Mouse (Mus musculus): ENCODE measurements at regions not wholly inside any gene's neighbourhood (a gene's known extent, or its start where the extent isn't known, plus 50 kb on each side); places are given as distances from the start of the nearest gene placed in this dataset.
A peak's percentile ranks its signal among the peaks of the same experiment; 100 is the strongest.

GRCm38 (mm10) chr14:24550763-24551471, 64.0 kb downstream of the Rps24 start:
- no peaks in the 10 kb centered on the region for H3K4me1 ChIP-seq (replicated peaks; ENCODE audit: control insufficient read depth, insufficient read depth, low read length)
- WGBS = 63% methylated on average over 7 of the region's 7 CpGs
- no peaks in the 10 kb centered on the region for H3K36me3 ChIP-seq (ENCODE audit: control insufficient read depth, insufficient read depth)
- H3K27ac ChIP-seq (ENCODE audit: low read depth, low read length) = no peak overlapping the region
- H3K9me3 ChIP-seq (ENCODE audit: control insufficient read depth) = 0 out of 2 replicates have a peak, but pooled peaks cover 3% of the 10 kb centered on the region
- H3K27me3 ChIP-seq (replicated peaks; ENCODE audit: control insufficient read depth, insufficient read depth, low read length) = no peaks in the 10 kb centered on the region
- TF ChIP-seq CTCF (IDR thresholded peaks at IDR 0.05; ENCODE audit: low read depth) = no peak
- no peak for ATAC-seq
- no peak overlapping the region for H3K4me3 ChIP-seq (ENCODE audit: low read depth, low read length)
- H3K4me2 ChIP-seq (replicated peaks; ENCODE audit: low read depth) = no peak overlapping the region
- no peak overlapping the region for H3K9ac ChIP-seq (ENCODE audit: low read depth, low read length)

- ATAC-seq = no peak
- Histone ChIP-seq H3K9me3 (ENCODE audit: control insufficient read depth) (0 out of 2 replicates have a peak, but pooled peaks cover 3% of the 10 kb centered on the region), H3K36me3 (ENCODE audit: control insufficient read depth, insufficient read depth) (no peaks in the 10 kb centered on the region), H3K4me1 (replicated peaks; ENCODE audit: control insufficient read depth, insufficient read depth, low read length) (no peaks in the 10 kb centered on the region), H3K27me3 (replicated peaks; ENCODE audit: control insufficient read depth, insufficient read depth, low read length) (no peaks in the 10 kb centered on the region), H3K4me2 (replicated peaks; ENCODE audit: low read depth) (no peak overlapping the region), H3K27ac (ENCODE audit: low read depth, low read length) (no peak overlapping the region), H3K4me3 (ENCODE audit: low read depth, low read length) (no peak overlapping the region), H3K9ac (ENCODE audit: low read depth, low read length) (no peak overlapping the region)
- 69% methylated on average over 3 of the region's 3 CpGs for WGBS
- no peak for TF ChIP-seq CTCF (IDR thresholded peaks at IDR 0.05; ENCODE audit: low read depth)
Observed at GRCm38 (mm10) chr14:24551472-24551783, 64.5 kb downstream of the Rps24 start.

GRCm38 (mm10) chr14:24564801-24565624, 78.1 kb downstream of the Rps24 start:
- Histone ChIP-seq H3K4me1 (replicated peaks; ENCODE audit: control insufficient read depth, insufficient read depth, low read length) (no peaks in the 10 kb centered on the region), H3K4me2 (replicated peaks; ENCODE audit: low read depth) (no peak overlapping the region), H3K9ac (ENCODE audit: low read depth, low read length) (no peak overlapping the region), H3K36me3 (ENCODE audit: control insufficient read depth, insufficient read depth) (no peaks in the 10 kb centered on the region), H3K9me3 (ENCODE audit: control insufficient read depth) (no peaks in the 10 kb centered on the region), H3K4me3 (ENCODE audit: low read depth, low read length) (no peak overlapping the region), H3K27ac (ENCODE audit: low read depth, low read length) (no peak overlapping the region), H3K27me3 (replicated peaks; ENCODE audit: control insufficient read depth, insufficient read depth, low read length) (no peaks in the 10 kb centered on the region)
- 62% methylated on average over 9 of the region's 9 CpGs for WGBS
- TF ChIP-seq CTCF (IDR thresholded peaks at IDR 0.05; ENCODE audit: low read depth) = no peak
- ATAC-seq = no peak

GRCm38 (mm10) chr14:24565718-24566322, 78.9 kb downstream of the Rps24 start:
- ATAC-seq = no peak
- no peak for TF ChIP-seq CTCF (IDR thresholded peaks at IDR 0.05; ENCODE audit: low read depth)
- Histone ChIP-seq H3K27ac (ENCODE audit: low read depth, low read length) (no peak overlapping the region), H3K4me2 (replicated peaks; ENCODE audit: low read depth) (no peak overlapping the region), H3K27me3 (replicated peaks; ENCODE audit: control insufficient read depth, insufficient read depth, low read length) (no peaks in the 10 kb centered on the region), H3K9ac (ENCODE audit: low read depth, low read length) (no peak overlapping the region), H3K4me3 (ENCODE audit: low read depth, low read length) (no peak overlapping the region), H3K4me1 (replicated peaks; ENCODE audit: control insufficient read depth, insufficient read depth, low read length) (no peaks in the 10 kb centered on the region), H3K36me3 (ENCODE audit: control insufficient read depth, insufficient read depth) (no peaks in the 10 kb centered on the region), H3K9me3 (ENCODE audit: control insufficient read depth) (no peaks in the 10 kb centered on the region)
- WGBS = 72% methylated on average over 10 of the region's 10 CpGs

GRCm38 (mm10) chr14:24575111-24575510, 88.2 kb downstream of the Rps24 start:
- H3K4me2 ChIP-seq (replicated peaks; ENCODE audit: low read depth) = no peak overlapping the region
- ATAC-seq = no peak
- H3K27me3 ChIP-seq (replicated peaks; ENCODE audit: control insufficient read depth, insufficient read depth, low read length) = no peaks in the 10 kb centered on the region
- no peak for TF ChIP-seq CTCF (IDR thresholded peaks at IDR 0.05; ENCODE audit: low read depth)
- H3K36me3 ChIP-seq (ENCODE audit: control insufficient read depth, insufficient read depth) = no peaks in the 10 kb centered on the region
- no peaks in the 10 kb centered on the region for H3K9me3 ChIP-seq (ENCODE audit: control insufficient read depth)
- WGBS = 76% methylated on average over 5 of the region's 5 CpGs
- no peaks in the 10 kb centered on the region for H3K4me1 ChIP-seq (replicated peaks; ENCODE audit: control insufficient read depth, insufficient read depth, low read length)
- H3K27ac ChIP-seq (ENCODE audit: low read depth, low read length) = no peak overlapping the region
- H3K4me3 ChIP-seq (ENCODE audit: low read depth, low read length) = no peak overlapping the region
- no peak overlapping the region for H3K9ac ChIP-seq (ENCODE audit: low read depth, low read length)

GRCm38 (mm10) chr14:24578535-24579111, 91.7 kb downstream of the Rps24 start:
- no peak overlapping the region for H3K27ac ChIP-seq (ENCODE audit: low read depth, low read length)
- H3K27me3 ChIP-seq (replicated peaks; ENCODE audit: control insufficient read depth, insufficient read depth, low read length) = no peaks in the 10 kb centered on the region
- peak; percentile 43; the same call in 1 of the 2 replicates for ATAC-seq
- no peaks in the 10 kb centered on the region for H3K36me3 ChIP-seq (ENCODE audit: control insufficient read depth, insufficient read depth)
- H3K4me3 ChIP-seq (ENCODE audit: low read depth, low read length) = no peak overlapping the region
- no peak overlapping the region for H3K4me2 ChIP-seq (replicated peaks; ENCODE audit: low read depth)
- no peak for TF ChIP-seq CTCF (IDR thresholded peaks at IDR 0.05; ENCODE audit: low read depth)
- 54% methylated on average over 7 of the region's 7 CpGs for WGBS
- H3K4me1 ChIP-seq (replicated peaks; ENCODE audit: control insufficient read depth, insufficient read depth, low read length) = no peaks in the 10 kb centered on the region
- no peaks in the 10 kb centered on the region for H3K9me3 ChIP-seq (ENCODE audit: control insufficient read depth)
- no peak overlapping the region for H3K9ac ChIP-seq (ENCODE audit: low read depth, low read length)

Data from intestine, postnatal 0 days (tissue).